Mouse (Mus musculus) retina, postnatal 1 day (tissue): ENCODE results near the gene Pitpna.
"Not testable (repeated sequence)": the region's sequence is repeated elsewhere in the genome, so short reads cannot be mapped to it uniquely, and the experiment has no call there.

Experiments
- DNase-seq: peaks from one replicate; pipeline ENCODE4 v3.0.0-alpha.2; 2012

The Pitpna gene

GRCm38 (mm10) chr11:75594431-75594830, 6.5 kb downstream of the Pitpna start:
- DNase-seq, result no peak

- no peak for DNase-seq
Observed at GRCm38 (mm10) chr11:75595404-75595803, 7.5 kb downstream of the Pitpna start.

- peak; percentile 83 for DNase-seq
Observed at GRCm38 (mm10) chr11:75595816-75596215, 7.9 kb downstream of the Pitpna start.

- DNase-seq, result no peak
Observed at GRCm38 (mm10) chr11:75596726-75597255, 8.9 kb downstream of the Pitpna start.

- no peak for DNase-seq
Observed at GRCm38 (mm10) chr11:75598004-75598403, 10.1 kb downstream of the Pitpna start.

GRCm38 (mm10) chr11:75599802-75600201, 11.9 kb downstream of the Pitpna start:
- DNase-seq, result not testable (repeated sequence)

- no peak for DNase-seq
Observed at GRCm38 (mm10) chr11:75604826-75605225, 16.9 kb downstream of the Pitpna start.

- no peak for DNase-seq
Observed at GRCm38 (mm10) chr11:75605318-75605717, 17.4 kb downstream of the Pitpna start.

- DNase-seq, result no peak
Observed at GRCm38 (mm10) chr11:75608776-75609175, 20.9 kb downstream of the Pitpna start.

GRCm38 (mm10) chr11:75610021-75610420, 22.1 kb downstream of the Pitpna start:
- no peak for DNase-seq

- DNase-seq, result no peak
Observed at GRCm38 (mm10) chr11:75614769-75615168, 26.9 kb downstream of the Pitpna start.

GRCm38 (mm10) chr11:75615556-75615955, 27.7 kb downstream of the Pitpna start:
- DNase-seq, result no peak

- no peak for DNase-seq
Observed at GRCm38 (mm10) chr11:75619133-75619532, 31.2 kb downstream of the Pitpna start.

GRCm38 (mm10) chr11:75620136-75620780, 32.4 kb downstream of the Pitpna start:
- DNase-seq, result no peak

GRCm38 (mm10) chr11:75621426-75621825, 33.5 kb downstream of the Pitpna start:
- no peak for DNase-seq

- no peak for DNase-seq
Observed at GRCm38 (mm10) chr11:75622588-75623329, 34.9 kb downstream of the Pitpna start.

- no peak for DNase-seq
Observed at GRCm38 (mm10) chr11:75624102-75624554, 36.2 kb downstream of the Pitpna start.

- DNase-seq, result peak; percentile 37
Observed at GRCm38 (mm10) chr11:75625820-75626219, 37.9 kb downstream of the Pitpna start.

GRCm38 (mm10) chr11:75630098-75630497, 42.2 kb downstream of the Pitpna start:
- DNase-seq, result no peak

- peak; percentile 98 for DNase-seq
Observed at GRCm38 (mm10) chr11:75630645-75631229, 42.8 kb downstream of the Pitpna start, which contains the start of gene Inpp5k. Inpp5k (plus strand) TSS chr11:75630988.

GRCm38 (mm10) chr11:75631561-75632225, 43.8 kb downstream of the Pitpna start:
- DNase-seq, result peak; percentile 50

- no peak for DNase-seq
Observed at GRCm38 (mm10) chr11:75632921-75633320, 45.0 kb downstream of the Pitpna start.

GRCm38 (mm10) chr11:75634801-75635200, 46.9 kb downstream of the Pitpna start:
- no peak for DNase-seq
